Mouse (Mus musculus) lung, embryonic 14.5 days (tissue): ENCODE results near the gene Khk. TPM values are rescaled to one million over a fixed set of nuclear protein-coding genes. Genes with fewer than 3 reads are reported as not detected.

Experiments used
- ATAC-seq: fragments of 200-750 bp; cut with Nextera tagmentation; 2 replicates; pipeline ENCODE4 v1.8.0; 2017; ENCODE audit warnings: mild to moderate bottlenecking, moderate TSS enrichment, moderate library complexity; ENCODE audit not compliant: insufficient read depth
- DNase-seq: peaks from one replicate; pipeline ENCODE4 v3.0.0-alpha.2; 2015
- H3K27ac ChIP-seq: fragments of 300-500 bp; sonication (generic); 2 replicates; pipeline ENCODE4 v1.5.1; 2014; ENCODE audit warnings: low read depth, mild to moderate bottlenecking, moderate library complexity
- H3K27me3 ChIP-seq: fragments of 300-500 bp; sonication (generic); 2 replicates; pipeline ENCODE4 v1.6.1; 2014; ENCODE audit warnings: low read length, control low read depth; ENCODE audit not compliant: insufficient read depth
- H3K36me3 ChIP-seq: fragments of 300-500 bp; sonication (generic); 2 replicates; pipeline ENCODE4 v1.6.1; 2014; ENCODE audit warnings: control low read depth; ENCODE audit not compliant: insufficient read depth
- H3K4me1 ChIP-seq: fragments of 300-500 bp; sonication (generic); 2 replicates; pipeline ENCODE4 v1.6.1; 2014; ENCODE audit warnings: antibody characterized with exemption, control low read depth; ENCODE audit not compliant: insufficient read depth
- H3K4me2 ChIP-seq: fragments of 300-500 bp; sonication (generic); 2 replicates; pipeline ENCODE4 v1.6.1; 2014; ENCODE audit warnings: mild to moderate bottlenecking
- H3K4me3 ChIP-seq: fragments of 300-500 bp; sonication (generic); 2 replicates; pipeline ENCODE4 v1.5.1; 2014; ENCODE audit warnings: low read depth, low read length
- H3K9ac ChIP-seq: fragments of 300-500 bp; sonication (generic); 2 replicates; pipeline ENCODE4 v1.6.1; 2014
- H3K9me3 ChIP-seq: fragments of 300-500 bp; sonication (generic); 2 replicates; pipeline ENCODE4 v1.6.1; 2016; ENCODE audit warnings: low read depth, low read length, control low read depth
- CTCF ChIP-seq: IDR thresholded peaks from 2 replicates; pipeline ENCODE4 v1.5.1; 2016; ENCODE audit warnings: antibody characterized with exemption, low read depth
- WGBS: fragments of 180-500 bp; shearing (Covaris S2); extraction: QIAGEN DNeasy Blood & Tissue Kit; methylation state at CpG from one replicate; pipeline ENCODE4 v1.1.7; 2014; 5-methylcytosine and 5-hydroxymethylcytosine counted together
- polyA plus RNA-seq: library from polyadenylated mRNA; unstranded; fragments of >200 nt; fragmentation: Nextera tagmentation; extraction: Ambion mirVana; gene quantifications from 2 replicates; pipeline ENCODE4 v1.2.1, GENCODE M21; 2014

Khk gene
- polyA plus RNA-seq, 1 experiment from 2014 or later: 15.0 TPM

DNA sequence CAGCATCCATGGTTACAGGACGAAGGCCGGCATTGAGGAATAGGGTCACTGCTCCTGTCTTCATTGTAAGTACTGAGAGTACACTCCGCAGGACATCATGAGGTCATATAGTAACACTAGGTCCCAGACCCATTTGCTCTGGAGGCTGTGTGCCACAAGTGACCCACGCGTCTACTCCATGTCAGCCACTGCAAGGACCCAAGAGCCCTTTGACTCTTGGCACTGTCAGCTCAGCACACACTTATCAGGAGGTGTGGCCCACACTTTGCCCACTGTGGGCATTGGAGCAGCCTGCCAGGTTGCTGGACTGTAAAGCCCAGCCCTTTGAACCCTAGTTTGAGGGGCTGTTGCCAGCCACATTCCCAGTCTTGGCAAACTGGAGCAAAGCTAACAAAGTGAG, 4.0 kb downstream of the Khk start:
- Histone ChIP-seq H3K9ac (no peak overlapping the region), H3K4me3 (no peak overlapping the region), H3K4me1 (0 out of 2 replicates have a peak, but pooled peaks cover 6% of the 10 kb centered on the region), H3K27me3 (no peaks in the 10 kb centered on the region), H3K36me3 (peaks cover 8% of the 10 kb centered on the region), H3K27ac (no peak overlapping the region), H3K4me2 (no peak overlapping the region), H3K9me3 (no peaks in the 10 kb centered on the region)
- no peak for DNase-seq
- no peak for ATAC-seq
- WGBS: 82% methylated on average over 5 of the region's 5 CpGs
- no peak for TF ChIP-seq CTCF

DNA sequence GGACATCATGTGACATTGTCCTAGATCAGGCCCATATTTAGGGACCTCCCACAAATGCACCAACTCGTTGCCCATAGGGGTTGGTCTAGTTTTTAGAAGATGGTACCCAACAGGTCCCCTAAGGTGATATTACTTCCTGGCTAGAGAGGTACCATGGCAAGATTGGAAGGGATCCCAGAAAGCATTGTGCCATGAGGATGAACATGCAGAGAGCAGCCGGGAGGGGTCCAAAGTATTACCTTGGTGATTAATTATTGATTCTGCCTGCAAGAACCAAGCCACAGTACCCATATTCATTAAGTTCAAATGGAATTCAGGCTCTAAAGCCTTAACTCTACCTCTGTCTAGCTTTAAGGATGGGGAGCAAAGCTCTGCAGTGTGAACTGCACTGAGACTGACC, 4.8 kb downstream of the Khk start:
- no peak overlapping the region for H3K9ac ChIP-seq
- H3K36me3 ChIP-seq: no peaks in the 10 kb centered on the region; the same call in 1 of the 2 replicates
- no peaks in the 10 kb centered on the region for H3K27me3 ChIP-seq
- WGBS: 77% methylated on average over 2 of the region's 2 CpGs
- H3K4me2 ChIP-seq: no peak overlapping the region
- no peak overlapping the region for H3K4me3 ChIP-seq
- H3K9me3 ChIP-seq: no peaks in the 10 kb centered on the region
- TF ChIP-seq CTCF: no peak
- no peak overlapping the region for H3K27ac ChIP-seq
- DNase-seq (no peak), ATAC-seq (no peak)
- 0 out of 2 replicates have a peak, but pooled peaks cover 6% of the 10 kb centered on the region for H3K4me1 ChIP-seq

DNA sequence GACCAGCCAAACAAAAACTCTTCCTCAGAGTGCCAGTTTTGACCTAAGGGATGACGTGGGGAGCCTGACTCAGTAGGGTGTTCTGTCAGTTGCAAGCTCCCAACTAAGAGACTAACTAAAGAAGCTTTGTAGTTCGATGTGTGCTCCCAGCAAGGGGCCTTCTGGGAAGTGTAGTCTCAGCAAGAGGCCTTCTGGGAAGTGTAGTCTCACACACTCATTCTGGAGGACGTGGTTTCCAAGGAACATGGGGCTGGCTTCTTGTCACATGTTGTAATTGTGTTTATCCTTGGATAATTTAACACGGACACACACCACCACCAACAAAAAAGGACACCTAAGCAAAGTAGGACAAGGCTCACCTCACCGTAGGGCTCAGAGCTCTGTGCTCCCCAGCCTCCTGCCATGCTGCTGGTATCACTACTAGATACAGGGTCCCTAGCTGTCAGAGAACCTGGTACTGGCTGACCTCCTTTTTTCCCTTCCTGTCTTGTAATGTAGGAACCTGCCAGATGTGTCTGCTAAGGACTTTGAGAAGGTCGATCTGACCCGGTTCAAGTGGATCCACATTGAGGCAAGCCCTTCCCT, 6.8 kb downstream of the Khk start:
- TF ChIP-seq CTCF: no peak
- Histone ChIP-seq H3K27me3 (no peaks in the 10 kb centered on the region), H3K9me3 (no peaks in the 10 kb centered on the region), H3K4me3 (no peak overlapping the region), H3K4me2 (peak overlapping the region; percentile 42), H3K9ac (no peak overlapping the region), H3K27ac (no peak overlapping the region), H3K4me1 (no peaks in the 10 kb centered on the region), H3K36me3 (no peaks in the 10 kb centered on the region)
- peak; percentile 39; the same call in 1 of the 2 replicates for ATAC-seq
- WGBS: 39% methylated on average over 7 of the region's 7 CpGs
- peak; percentile 64 for DNase-seq

DNA sequence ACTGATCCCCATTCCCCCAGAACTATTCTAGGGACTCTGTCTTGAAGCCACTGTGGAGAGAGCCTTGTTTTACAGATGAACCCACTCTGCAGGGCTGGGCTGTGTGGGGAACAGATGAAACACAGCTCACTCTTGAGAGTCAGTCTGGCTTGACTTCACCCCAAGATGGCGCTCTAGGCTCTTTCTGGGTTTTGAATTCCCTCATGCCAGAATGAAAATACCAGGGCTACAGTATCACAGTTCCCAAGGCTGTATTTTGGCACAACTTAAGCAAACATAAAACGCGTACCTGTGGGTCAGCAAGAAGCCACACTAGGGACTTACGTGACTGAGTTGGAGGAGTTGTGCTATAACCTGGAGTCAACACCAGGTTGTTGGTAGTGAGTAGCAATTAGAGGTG, 8.9 kb downstream of the Khk start:
- no peak overlapping the region for H3K27ac ChIP-seq
- ATAC-seq: no peak
- no peaks in the 10 kb centered on the region for H3K36me3 ChIP-seq
- no peaks in the 10 kb centered on the region for H3K4me1 ChIP-seq
- no peak overlapping the region for H3K4me3 ChIP-seq
- no peak overlapping the region for H3K4me2 ChIP-seq
- H3K9ac ChIP-seq: no peak overlapping the region
- H3K27me3 ChIP-seq: no peaks in the 10 kb centered on the region
- 34% methylated on average over 4 of the region's 4 CpGs for WGBS
- peak; percentile 88 for DNase-seq
- no peaks in the 10 kb centered on the region for H3K9me3 ChIP-seq
- peak; percentile 73 for TF ChIP-seq CTCF

DNA sequence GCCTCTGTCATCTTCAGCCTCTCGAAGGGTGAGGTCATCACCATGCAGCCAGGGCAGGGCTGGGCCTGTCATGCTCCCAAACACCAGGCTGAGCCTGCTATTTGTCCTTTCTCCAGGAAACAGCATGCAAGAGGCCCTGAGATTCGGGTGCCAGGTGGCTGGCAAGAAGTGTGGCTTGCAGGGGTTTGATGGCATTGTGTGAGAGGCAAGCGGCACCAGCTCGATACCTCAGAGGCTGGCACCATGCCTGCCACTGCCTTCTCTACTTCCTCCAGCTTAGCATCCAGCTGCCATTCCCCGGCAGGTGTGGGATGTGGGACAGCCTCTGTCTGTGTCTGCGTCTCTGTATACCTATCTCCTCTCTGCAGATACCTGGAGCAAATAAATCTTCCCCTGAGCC, 9.6 kb downstream of the Khk start:
- DNase-seq: no peak
- Histone ChIP-seq H3K36me3 (no peaks in the 10 kb centered on the region), H3K27me3 (no peaks in the 10 kb centered on the region), H3K4me2 (no peak overlapping the region), H3K4me3 (no peak overlapping the region), H3K27ac (no peak overlapping the region), H3K4me1 (no peaks in the 10 kb centered on the region), H3K9me3 (no peaks in the 10 kb centered on the region), H3K9ac (no peak overlapping the region)
- no peak for TF ChIP-seq CTCF
- 76% methylated on average over 6 of the region's 6 CpGs for WGBS
- ATAC-seq: no peak

DNA sequence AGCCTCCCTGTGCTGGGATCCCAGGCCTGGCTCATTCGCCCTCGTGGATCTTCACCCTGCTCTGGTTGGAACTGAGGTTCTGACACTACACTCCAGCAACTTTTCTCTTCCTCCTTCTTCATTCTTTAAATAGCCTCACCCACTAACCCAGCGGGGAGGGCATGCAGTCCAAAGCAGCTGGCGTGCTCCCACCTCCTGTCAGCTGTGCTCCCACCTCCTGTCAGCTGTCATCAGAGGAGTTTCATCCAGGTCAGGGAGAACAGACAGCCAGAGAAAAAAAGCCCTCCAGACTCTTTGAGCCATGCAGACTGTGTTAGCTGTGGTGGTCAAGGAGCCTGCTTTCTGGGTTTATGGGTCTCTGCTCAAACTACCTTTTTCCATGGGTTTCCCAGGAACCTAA, 10.1 kb downstream of the Khk start:
- Histone ChIP-seq H3K4me3 (no peak overlapping the region), H3K9me3 (no peaks in the 10 kb centered on the region), H3K4me1 (no peaks in the 10 kb centered on the region), H3K36me3 (no peaks in the 10 kb centered on the region), H3K9ac (no peak overlapping the region), H3K4me2 (no peak overlapping the region), H3K27ac (no peak overlapping the region), H3K27me3 (no peaks in the 10 kb centered on the region)
- ATAC-seq (no peak), DNase-seq (no peak)
- no peak for TF ChIP-seq CTCF
- 75% methylated on average over 4 of the region's 4 CpGs for WGBS

DNA sequence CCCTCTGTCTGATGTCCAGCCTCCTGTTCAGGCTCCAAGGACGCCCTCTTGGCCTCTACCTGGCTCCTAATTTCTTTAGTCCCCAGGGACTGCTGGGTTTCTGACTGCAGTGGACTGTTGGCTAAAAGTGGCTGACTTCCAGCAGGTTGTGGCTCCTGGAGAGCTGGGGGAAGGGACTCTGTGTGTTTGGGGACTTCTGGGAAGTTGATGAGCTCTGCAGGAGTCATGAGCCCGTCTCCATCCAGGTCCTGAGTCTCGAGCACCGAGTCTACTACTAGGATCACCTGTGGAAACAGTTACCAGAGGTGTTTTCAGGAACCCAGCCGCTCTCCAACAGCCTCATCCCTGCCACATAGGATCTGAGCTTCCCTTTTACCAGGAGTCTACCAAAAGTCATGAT, 12.5 kb downstream of the Khk start:
- Histone ChIP-seq H3K4me3 (no peak overlapping the region), H3K4me1 (no peaks in the 10 kb centered on the region), H3K9ac (no peak overlapping the region), H3K27me3 (no peaks in the 10 kb centered on the region), H3K27ac (no peak overlapping the region), H3K4me2 (no peak overlapping the region), H3K9me3 (no peaks in the 10 kb centered on the region), H3K36me3 (no peaks in the 10 kb centered on the region)
- no peak for ATAC-seq
- 60% methylated on average over 5 of the region's 5 CpGs for WGBS
- TF ChIP-seq CTCF: no peak
- DNase-seq: no peak
